In the genomic region with DNA sequence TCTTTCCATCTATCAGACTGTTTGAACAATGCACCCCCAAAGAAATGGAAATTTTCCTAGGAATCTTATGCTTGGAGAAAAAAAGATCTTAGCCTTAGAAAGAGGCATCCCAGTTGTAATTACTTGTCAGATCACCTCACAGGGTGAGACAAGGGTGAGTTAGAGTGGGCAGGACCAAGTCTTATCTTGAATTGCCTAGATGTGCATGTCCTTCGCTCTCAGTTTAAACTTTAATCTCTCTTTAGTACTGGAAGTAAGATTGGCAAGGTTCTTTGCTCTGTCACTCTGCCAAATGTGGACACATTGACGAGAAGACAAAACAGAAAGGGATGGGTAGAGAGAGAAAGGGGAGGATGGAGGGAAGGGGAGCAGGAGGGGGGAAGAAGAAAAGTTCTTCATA, we compare ENCODE assay signal across 15 mouse cellular contexts.
"Had no signal": no experiment of that assay in that cellular context is flagged by ENCODE, and none has a peak within 500 bp of the region (broad histone marks: within the 10 kb centered on the region; RNA-seq: fewer than 3 reads in every experiment).

No protein-coding gene starts in this region.

- DNase-seq: layer of hippocampus, postnatal 36 days; liver, embryonic 13.5 days; lung, adult 2 months; lung, postnatal 14 days; midbrain, embryonic 14.5 days; thymus, adult 18-20 months; thymus, postnatal 36 days had no signal

- H3K27ac ChIP-seq: hindbrain, postnatal 0 days; left cerebral cortex, adult 2 months; limb, embryonic 12.5 days; limb, embryonic 15.5 days; liver, embryonic 13.5 days; macrophage had no signal

- H3K27me3 ChIP-seq: limb, embryonic 15.5 days; megakaryocyte, embryonic 14.5 days had no signal

- H3K4me2 ChIP-seq: limb, embryonic 12.5 days; limb, embryonic 15.5 days; liver, embryonic 13.5 days; midbrain, embryonic 11.5 days had no signal

- H3K4me1 ChIP-seq: limb, embryonic 12.5 days; limb, embryonic 15.5 days; liver, embryonic 13.5 days had no signal

- H3K9ac ChIP-seq: limb, embryonic 12.5 days; limb, embryonic 15.5 days; liver, embryonic 13.5 days had no signal

- H3K4me3 ChIP-seq: left cerebral cortex, adult 2 months; limb, embryonic 12.5 days; limb, embryonic 15.5 days; liver, embryonic 13.5 days; megakaryocyte, embryonic 14.5 days had no signal

- ATAC-seq: hindbrain, postnatal 0 days; inflammation-experienced regulatory T-cells, adult 6 months had no signal

- H3K36me3 ChIP-seq: limb, embryonic 12.5 days; limb, embryonic 15.5 days; liver, embryonic 13.5 days had no signal

- H3K9me3 ChIP-seq: limb, embryonic 12.5 days; limb, embryonic 15.5 days; liver, embryonic 13.5 days; megakaryocyte, embryonic 14.5 days had no signal
